Mouse (Mus musculus) left cerebral cortex, postnatal 36 days (tissue): ENCODE data around the gene Crisp4. TPM values are rescaled to one million over a fixed set of nuclear protein-coding genes. Genes with fewer than 3 reads are reported as not detected.

Experiments
- DNase-seq, 2 experiments: peaks; one replicate each; pipeline ENCODE4 v3.0.0; 2021 to 2022; ENCODE audit warnings: low spot score in 2 of 2, mixed read lengths in 1 of 2
- intact Hi-C: fragments of 180-260 bp; cut with DNase I; formaldehyde crosslinking; loops from one replicate; pipeline ENCODE4 v1.15.1; 2025
- total RNA-seq, 2 experiments: library from RNA; stranded (reverse); gene quantifications; 2 replicates each; pipeline ENCODE4 v1.2.3; 2021

Crisp4 gene
- total RNA-seq, result not detected

- DNase-seq, result no peak
- intact Hi-C loops, result no loop called here
Measured at GRCm38 (mm10) chr1:18145802-18146201, at the start of gene Crisp4. Crisp4 (minus strand) TSS chr1:18145902.

GRCm38 (mm10) chr1:18191719-18192118, 46.0 kb upstream of the Crisp4 start:
- intact Hi-C loops, result no loop called here
- DNase-seq, result no peak

- DNase-seq, result no peak
- intact Hi-C loops, result no loop called here
Measured at GRCm38 (mm10) chr1:18190714-18191712, 45.3 kb upstream of the Crisp4 start.

GRCm38 (mm10) chr1:18181167-18181566, 35.5 kb upstream of the Crisp4 start:
- intact Hi-C loops, result no loop called here
- no peak for DNase-seq

- no peak for DNase-seq
- intact Hi-C loops, result no loop called here
Measured at GRCm38 (mm10) chr1:18170573-18170972, 24.9 kb upstream of the Crisp4 start.

- intact Hi-C loops, result no loop called here
- DNase-seq, result peak; percentile 67 to 69
Measured at GRCm38 (mm10) chr1:18168261-18168660, 22.6 kb upstream of the Crisp4 start.

GRCm38 (mm10) chr1:18159082-18159481, 13.4 kb upstream of the Crisp4 start:
- DNase-seq, result no peak
- intact Hi-C loops, result no loop called here

GRCm38 (mm10) chr1:18148211-18148610, 2.5 kb upstream of the Crisp4 start:
- intact Hi-C loops, result no loop called here
- peak in 1 of 2 experiments; percentile 30 for DNase-seq

GRCm38 (mm10) chr1:18131691-18132090, 14.0 kb downstream of the Crisp4 start:
- DNase-seq, result no peak
- intact Hi-C loops, result no loop called here

- DNase-seq, result no peak
- intact Hi-C loops, result no loop called here
Measured at GRCm38 (mm10) chr1:18129983-18130382, 15.7 kb downstream of the Crisp4 start.

- no peak for DNase-seq
- intact Hi-C loops, result loop anchor here (1.0 to 5.0 kb wide), 2 partner anchors 126 to 945 kb away; no protein-coding TSS in a partner anchor
Measured at GRCm38 (mm10) chr1:18106720-18107355, 38.9 kb downstream of the Crisp4 start.

GRCm38 (mm10) chr1:18105866-18106529, 39.7 kb downstream of the Crisp4 start:
- intact Hi-C loops, result loop anchor here (1.0 to 5.0 kb wide), 2 partner anchors 125 to 944 kb away; no protein-coding TSS in a partner anchor
- DNase-seq, result no peak

GRCm38 (mm10) chr1:18105029-18105865, 40.5 kb downstream of the Crisp4 start:
- intact Hi-C loops, result loop anchor here (5.0 kb wide), 1 partner anchor 943 kb away; no protein-coding TSS in a partner anchor
- no peak for DNase-seq

Other genes starting within 250 kb of the Crisp4 start
- gene Defb18, start 91.5 kb upstream of the Crisp4 start, total RNA-seq, result not detected
- gene Defb41, start 119.2 kb upstream of the Crisp4 start, total RNA-seq, result not detected